Mouse (Mus musculus) thymus, adult 2 months (tissue): Measurements from ENCODE around the gene Slc25a24.

ENCODE experiments used
- CTCF ChIP-seq: fragments of 200-500 bp; IDR thresholded peaks from 2 replicates; pipeline ENCODE4 v1.5.1; 2012; ENCODE audit warnings: mild to moderate bottlenecking, control low read depth, low read length, moderate library complexity, borderline replicate concordance; ENCODE audit not compliant: control insufficient read depth, poor library complexity, insufficient read depth; ENCODE audit errors: extremely low read depth
- POLR2A ChIP-seq: fragments of 200-500 bp; IDR thresholded peaks from 2 replicates; pipeline ENCODE4 v1.6.1; 2012; ENCODE audit warnings: mild to moderate bottlenecking, low read length, control low read depth, moderate library complexity; ENCODE audit not compliant: control insufficient read depth, poor library complexity, insufficient read depth; ENCODE audit errors: extremely low read depth

GRCm38 (mm10) chr3:109125531-109125930, 2.6 kb downstream of the Slc25a24 start:
- TF ChIP-seq POLR2A (no peak), CTCF (no peak)
